Mouse (Mus musculus) thymus, adult 18-20 months (tissue): Measurements from ENCODE around the gene Tas2r126.
"Not testable (repeated sequence)": the region's sequence is repeated elsewhere in the genome, so short reads cannot be mapped to it uniquely, and the experiment has no call there.

ENCODE experiments used
- DNase-seq, 2 experiments: peaks; one replicate each; pipeline ENCODE4 v3.0.0; 2022; ENCODE audit warnings: mixed read lengths in 2 of 2

Gene Tas2r126

DNA sequence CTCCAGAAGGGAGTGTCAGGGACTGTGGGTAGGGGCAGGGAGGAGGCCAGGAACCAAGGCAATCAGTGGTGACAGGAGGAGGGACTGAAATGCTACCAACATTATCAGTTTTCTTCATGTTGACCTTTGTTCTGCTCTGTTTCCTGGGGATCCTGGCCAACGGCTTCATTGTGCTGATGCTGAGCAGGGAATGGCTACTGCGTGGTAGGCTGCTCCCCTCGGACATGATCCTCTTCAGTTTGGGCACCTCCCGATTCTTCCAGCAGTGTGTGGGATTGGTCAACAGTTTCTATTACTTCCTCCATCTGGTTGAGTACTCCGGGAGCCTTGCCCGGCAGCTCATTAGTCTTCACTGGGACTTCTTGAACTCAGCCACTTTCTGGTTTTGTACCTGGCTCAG lies at the start of gene Tas2r126:
Gene Tas2r126 (plus strand): TSS at position 90 of the 400 bp plus-strand sequence.
- DNase-seq, result no peak

GRCm38 (mm10) chr6:42385635-42386034 lies 48.7 kb upstream of the Tas2r126 start:
- peak; percentile 34 to 38 for DNase-seq

- no peak for DNase-seq
These were observed 42.5 kb upstream of the Tas2r126 start for GRCm38 (mm10) chr6:42391796-42392330.

- peak in 1 of 2 experiments; percentile 19 for DNase-seq
These were observed 38.1 kb upstream of the Tas2r126 start for GRCm38 (mm10) chr6:42395960-42396809.

DNA sequence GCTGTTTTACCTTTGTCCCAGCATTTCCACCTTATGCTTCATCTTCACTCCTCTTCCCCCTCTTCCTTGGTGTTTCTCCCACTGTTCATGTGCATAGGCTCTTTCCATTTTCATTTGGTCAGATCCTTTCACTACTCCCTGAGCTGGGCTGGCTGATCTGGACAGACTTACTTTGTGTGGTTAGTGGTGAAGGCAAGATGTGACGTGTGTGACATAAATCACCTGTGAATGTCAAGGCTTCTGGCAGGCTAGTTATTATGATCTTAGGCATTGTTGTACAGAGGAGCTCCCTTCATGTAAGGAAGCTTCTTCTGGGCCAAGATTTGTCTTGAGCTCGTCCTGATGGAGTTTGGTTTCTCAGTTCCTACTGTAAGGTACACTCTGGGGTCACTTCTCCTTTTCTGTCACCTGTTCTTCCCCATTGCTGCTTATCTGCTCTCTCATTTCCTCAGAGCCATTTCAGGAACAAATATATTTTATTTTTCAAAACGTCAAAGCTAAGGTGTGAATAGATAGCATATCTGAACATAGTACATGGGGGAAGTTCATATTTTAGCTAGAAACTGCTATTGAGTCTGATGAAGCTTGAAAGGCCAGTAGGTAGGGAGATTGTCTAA lies 37.2 kb upstream of the Tas2r126 start:
- DNase-seq, result no peak

DNA sequence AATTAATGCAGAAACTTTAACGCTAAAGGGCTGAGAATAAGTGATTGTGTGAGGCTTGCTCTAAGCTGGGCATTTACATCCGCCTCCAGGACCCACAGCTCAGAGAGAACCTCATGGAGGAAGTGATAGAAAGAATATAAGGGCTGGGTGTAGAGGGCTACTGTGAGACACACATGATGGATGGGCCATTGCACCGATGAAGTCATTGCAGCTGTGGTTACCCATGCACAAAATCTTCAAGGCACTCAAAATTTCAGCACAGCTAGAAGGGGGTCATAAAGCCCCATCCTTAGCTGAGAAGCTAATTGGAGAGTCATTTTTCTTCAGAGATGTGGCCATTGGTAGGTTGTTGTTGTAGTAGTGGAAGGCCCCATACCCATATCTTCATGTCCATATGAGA lies 36.0 kb upstream of the Tas2r126 start:
- no peak for DNase-seq

DNA sequence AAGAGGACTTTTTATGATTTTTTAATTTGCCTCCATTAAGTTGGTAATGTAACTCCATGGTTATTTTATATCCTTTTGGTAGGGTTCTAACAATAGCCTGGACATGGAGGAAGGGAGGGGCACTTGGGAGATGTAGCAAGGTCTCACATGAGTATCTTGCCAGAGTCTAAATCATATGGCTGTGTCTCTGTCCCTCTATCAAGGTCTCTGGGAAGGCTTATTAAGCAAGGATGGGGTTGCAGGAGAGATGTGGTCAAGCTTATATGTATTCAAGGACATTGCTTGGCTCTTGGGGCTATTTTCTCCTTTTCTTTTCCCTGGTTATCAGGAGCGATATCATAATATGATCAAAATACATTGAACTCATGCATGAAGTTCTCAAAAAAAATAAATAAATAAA lies 35.3 kb upstream of the Tas2r126 start:
- DNase-seq, result no peak

GRCm38 (mm10) chr6:42399938-42400337 lies 34.4 kb upstream of the Tas2r126 start, which contains the start of gene Tas2r143:
Gene Tas2r143, plus strand, starts transcription at chr6:42400238.
- no peak for DNase-seq

DNA sequence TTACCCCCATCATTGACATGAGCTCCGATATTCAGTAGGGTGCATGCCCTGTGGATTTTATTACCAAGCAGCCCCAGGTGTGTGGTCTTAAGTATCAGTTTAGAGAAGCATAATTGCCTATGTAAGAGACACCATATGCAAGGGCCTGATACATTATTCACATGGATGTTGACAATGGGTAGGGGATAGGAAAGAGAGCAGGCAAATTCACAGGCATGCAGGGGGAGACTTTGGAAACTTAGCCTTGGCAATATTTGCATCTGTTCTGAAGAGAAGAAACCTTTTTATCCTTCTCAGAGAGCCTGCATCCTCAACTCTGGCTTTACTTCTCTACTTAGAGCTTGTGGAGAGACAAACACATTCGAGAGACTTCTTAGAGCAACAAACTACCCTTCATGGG lies 29.2 kb upstream of the Tas2r126 start, which contains the start of gene Tas2r135:
Gene Tas2r135 (plus strand): TSS at position 301 of the 400 bp plus-strand sequence.
- no peak for DNase-seq

GRCm38 (mm10) chr6:42419443-42419842 lies 14.9 kb upstream of the Tas2r126 start:
- DNase-seq, result no peak

DNA sequence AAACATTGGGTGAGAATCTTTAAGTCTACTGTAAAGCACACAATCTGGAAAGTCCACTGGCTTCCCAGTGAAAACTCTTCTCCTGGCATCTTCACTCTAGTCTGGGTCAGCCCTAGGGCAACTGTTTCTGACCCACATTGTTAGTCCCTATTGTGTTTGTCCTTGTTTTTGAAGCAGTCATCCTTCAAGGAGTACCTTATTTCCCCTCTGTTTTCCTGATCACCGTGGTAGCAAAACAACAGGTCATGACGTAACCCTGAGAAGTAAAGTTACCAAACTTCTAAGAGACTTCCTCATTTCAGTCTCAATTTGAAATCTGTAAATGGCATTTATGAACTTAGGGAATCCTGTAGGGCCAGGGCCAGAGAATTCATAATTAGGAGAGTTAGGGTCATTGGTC lies 12.9 kb upstream of the Tas2r126 start:
- DNase-seq, result no peak

DNA sequence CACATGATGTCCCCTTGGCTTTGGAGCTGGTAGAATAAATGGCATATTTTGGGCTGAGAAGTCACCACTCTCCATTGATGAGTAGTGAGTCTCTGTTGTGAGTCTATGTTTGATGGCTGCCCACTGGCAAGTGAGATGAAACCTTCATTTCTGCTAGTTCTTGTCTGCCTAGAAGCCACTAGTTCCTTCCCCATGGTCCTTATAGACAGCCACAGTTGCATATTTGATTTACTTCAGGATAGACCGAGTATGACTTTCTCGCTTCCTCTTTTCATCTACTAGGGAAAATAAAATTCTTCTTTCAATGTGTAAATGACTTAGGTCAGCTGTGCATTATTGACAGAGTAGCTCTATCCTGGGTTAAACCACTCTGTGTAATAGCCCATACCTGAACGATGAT lies 9.9 kb upstream of the Tas2r126 start:
- no peak for DNase-seq

- DNase-seq, result no peak
These were observed 8.0 kb upstream of the Tas2r126 start for GRCm38 (mm10) chr6:42426337-42426736.

DNA sequence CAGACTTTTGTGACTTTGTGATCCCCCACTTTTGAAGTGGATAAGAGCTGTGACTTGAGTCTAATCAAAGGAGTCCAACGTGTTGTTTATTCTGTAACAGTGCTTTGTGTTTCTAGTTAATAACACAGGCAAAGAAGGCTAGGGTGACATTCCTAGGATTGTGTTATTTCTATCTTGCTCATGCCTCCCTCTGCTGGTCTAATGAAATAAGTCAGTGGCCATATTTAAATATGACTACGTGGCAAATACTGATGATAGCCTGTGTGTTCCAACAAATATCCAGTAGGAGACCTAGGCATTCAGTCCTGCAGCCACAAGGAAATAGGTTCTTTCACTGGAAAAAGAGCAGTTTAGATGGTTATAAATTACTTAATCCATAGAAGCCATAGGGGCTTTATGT lies 781 bp upstream of the Tas2r126 start:
- no peak for DNase-seq

DNA sequence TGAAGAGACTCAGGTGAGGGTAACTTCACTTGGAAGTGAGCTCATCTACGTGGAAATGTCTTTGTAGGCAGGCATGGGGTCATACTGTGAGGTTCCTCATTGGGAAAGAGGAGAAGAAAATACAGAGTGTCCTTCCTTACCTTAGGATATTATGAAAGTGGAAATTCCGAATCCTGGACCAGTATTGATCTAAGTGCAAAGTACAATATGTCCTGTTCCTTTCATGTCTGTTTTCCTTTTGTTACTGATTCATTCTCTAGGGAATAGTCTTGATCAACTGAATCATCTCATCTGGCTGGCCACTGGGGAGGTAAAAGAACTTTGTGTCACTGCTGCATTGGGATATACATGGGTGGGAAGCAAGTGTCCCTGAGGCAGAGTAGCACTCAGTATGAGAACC lies 1.2 kb downstream of the Tas2r126 start:
- no peak for DNase-seq

DNA sequence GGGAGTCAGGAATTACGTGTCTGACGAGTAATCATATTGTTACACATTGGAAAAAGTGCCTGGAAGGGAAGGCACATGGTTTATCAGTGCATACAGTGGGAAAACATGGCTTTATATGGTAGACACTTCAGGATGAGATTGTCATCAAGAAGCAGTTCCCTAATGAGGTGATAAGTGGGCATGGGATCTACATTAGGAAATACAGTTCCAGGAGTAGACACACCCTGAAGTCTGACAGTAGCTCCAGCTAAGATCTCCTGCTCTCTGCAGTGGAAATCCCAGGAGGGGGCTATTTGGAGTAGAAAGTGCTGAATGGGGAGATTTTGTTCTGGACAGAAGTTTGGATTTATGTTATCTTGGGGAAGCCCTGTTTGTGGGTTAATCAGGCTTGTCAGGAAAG lies 7.1 kb downstream of the Tas2r126 start:
- DNase-seq, result no peak

- DNase-seq, result no peak
These were observed 10.2 kb downstream of the Tas2r126 start for GRCm38 (mm10) chr6:42444491-42444890.

DNA sequence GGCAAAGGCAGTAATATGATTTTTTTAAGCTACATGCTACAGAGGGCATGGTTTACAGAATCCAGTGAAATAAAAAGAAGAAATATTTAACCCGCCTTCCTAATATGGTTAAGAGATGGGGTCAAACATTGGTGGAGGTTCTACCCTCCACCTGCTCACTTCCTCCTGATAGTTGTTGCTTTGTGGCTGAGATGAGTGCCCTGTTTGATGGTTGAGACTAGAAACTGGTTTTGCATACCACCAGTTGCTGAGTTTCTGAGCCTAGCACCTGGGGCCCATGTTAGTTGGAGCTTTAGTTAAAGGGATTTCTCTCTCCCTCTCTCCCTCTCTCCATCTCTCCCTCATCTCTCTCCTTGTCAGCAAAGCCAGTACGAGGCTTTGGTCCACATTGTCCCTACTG lies 13.0 kb downstream of the Tas2r126 start:
- DNase-seq, result no peak

DNA sequence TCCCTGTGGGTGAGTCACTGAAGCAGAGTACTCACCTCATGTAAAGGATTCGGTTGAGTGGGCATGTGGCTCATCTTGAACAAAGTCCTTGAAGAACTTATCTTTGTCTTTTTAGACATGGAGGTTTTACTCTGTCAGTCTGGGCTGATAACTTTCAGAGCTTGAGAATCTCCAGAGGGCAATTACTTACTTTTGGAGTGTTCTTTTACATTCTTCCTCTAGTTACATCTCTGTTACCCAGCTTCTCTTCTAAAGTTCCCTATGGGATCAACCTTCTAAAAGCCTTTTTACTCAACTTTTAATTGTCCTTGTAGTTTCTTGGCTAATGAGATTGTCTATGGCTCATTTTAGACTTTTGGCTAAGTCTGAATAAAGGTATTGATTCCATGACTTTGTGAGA lies 30.8 kb downstream of the Tas2r126 start, which contains the start of gene Olfr458:
Gene Olfr458 (minus strand): TSS at position 101 of the 400 bp plus-strand sequence.
- DNase-seq, result no peak

DNA sequence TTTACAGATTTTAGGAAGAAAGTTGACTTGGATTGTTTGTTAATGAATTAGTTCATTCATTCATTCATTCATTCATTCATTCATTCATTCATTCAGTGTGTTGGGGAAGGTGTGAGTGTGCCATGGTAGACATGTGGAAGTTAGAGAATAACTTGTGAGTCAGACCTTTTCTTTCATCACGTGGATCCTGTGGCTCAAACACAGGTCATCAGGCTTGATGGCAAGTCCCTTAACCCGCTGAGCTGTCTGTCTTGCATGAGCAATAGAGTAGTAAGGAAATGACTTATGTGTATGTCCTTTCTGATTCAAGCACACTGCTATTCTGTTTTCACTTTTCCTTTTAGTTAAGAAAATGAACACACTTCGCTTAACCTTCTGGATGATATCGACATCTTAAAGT lies 36.2 kb downstream of the Tas2r126 start:
- no peak for DNase-seq

GRCm38 (mm10) chr6:42471298-42471697 lies 37.0 kb downstream of the Tas2r126 start:
- not testable (repeated sequence) for DNase-seq

GRCm38 (mm10) chr6:42476235-42476634 lies 41.9 kb downstream of the Tas2r126 start, which contains the start of gene Olfr457:
Gene Olfr457, minus strand, starts transcription at chr6:42476335.
- DNase-seq, result no peak

DNA sequence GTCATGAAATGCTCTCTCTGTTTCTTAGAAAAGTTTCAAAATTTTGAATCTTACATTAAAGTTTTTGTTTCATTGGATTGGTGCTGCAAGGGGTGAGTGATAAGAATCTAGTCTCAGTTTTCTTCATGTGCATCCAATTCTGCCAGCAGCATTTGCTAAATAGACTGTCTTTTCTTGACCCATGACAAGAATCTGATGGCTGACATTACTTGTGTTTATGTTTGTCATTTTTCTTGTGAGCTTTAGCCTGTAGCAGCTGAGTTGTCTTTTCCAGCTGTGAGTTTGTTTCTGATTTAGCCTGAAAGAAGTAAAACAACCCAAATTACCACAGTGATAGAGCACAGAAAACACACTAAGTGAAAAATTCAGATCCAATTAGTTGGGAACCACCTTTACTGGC lies 50.3 kb downstream of the Tas2r126 start:
- DNase-seq, result no peak
